Mouse (Mus musculus) heart, postnatal 25 days (tissue): ENCODE results near the gene Olfr1330. TPM values are rescaled to one million over a fixed set of nuclear protein-coding genes. Genes with fewer than 3 reads are reported as not detected.
"Not testable (repeated sequence)": the region's sequence is repeated elsewhere in the genome, so short reads cannot be mapped to it uniquely, and the experiment has no call there.

ENCODE experiments used
- DNase-seq: peaks from one replicate; pipeline ENCODE4 v3.0.0; 2022; ENCODE audit warnings: low spot score
- intact Hi-C: fragments of 180-260 bp; cut with DNase I; formaldehyde crosslinking; loops from one replicate; pipeline ENCODE4 v1.15.1; 2025
- total RNA-seq, 2 experiments: library from RNA; stranded (reverse); gene quantifications; 2 replicates each; pipeline ENCODE4 v1.2.3; 2021

Olfr1330 gene
- total RNA-seq: not detected

DNA sequence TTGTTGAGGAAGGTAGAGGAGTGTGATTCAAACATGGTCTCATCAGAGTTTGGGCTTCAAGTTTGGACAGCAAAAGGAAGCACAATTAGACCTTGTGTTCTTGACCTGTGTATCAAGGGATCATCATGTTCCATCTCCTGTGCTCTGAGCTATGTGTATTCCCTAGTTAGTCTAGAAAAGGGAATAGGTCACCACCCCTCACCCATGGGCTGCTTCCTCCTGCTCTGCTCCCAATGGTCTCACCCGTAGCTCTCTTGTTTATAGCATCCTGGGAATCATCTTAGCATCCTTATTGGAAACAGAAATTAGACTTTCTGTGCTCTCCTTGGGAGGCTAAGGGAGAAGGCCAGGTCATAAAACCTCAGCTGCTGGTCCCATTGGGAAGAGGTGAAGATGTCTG lies at the start of gene Olfr1330:
Gene Olfr1330 (plus strand): TSS at position 301 of the 400 bp plus-strand sequence.
- intact Hi-C loops: no loop called here
- DNase-seq: no peak

DNA sequence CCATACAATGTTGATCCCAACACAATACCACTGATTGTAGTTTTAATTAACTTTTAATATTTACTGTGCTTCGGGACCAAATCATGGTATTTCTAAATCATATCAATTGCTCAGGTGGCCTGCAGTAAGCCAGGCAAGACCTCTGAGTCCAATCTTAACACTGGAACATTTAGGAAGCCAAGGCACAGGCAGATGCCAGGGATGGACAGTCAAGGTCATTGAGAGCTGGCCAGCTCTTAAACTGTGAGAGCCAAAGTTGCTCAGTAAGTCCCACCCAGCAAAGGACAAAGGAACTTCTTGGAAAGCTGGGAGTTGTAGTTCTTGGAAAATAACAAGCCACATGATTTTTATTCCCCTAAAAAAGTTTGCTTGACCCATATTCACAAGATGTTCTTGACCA lies 26.6 kb upstream of the Olfr1330 start:
- no peak for DNase-seq
- intact Hi-C loops: no loop called here

DNA sequence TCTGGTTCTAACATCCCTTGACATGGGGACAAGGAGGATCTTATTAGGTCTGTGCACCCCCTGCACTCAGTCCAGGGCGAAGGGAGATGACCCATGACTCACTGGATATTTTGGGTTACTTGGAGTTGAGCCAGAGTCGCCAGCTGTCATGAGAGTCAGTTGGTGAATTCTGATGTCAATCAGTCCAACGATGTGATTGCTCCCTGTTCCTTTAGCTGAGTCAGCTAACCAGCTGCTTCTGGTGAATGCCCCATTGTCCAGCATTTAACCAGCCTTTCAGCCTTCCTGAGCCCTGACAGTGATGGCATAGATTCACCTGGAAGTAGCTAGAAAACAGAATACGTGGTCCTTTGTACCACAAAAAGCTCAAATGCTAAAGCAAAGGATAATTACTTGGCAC lies 25.7 kb upstream of the Olfr1330 start:
- no peak for DNase-seq
- intact Hi-C loops: no loop called here

DNA sequence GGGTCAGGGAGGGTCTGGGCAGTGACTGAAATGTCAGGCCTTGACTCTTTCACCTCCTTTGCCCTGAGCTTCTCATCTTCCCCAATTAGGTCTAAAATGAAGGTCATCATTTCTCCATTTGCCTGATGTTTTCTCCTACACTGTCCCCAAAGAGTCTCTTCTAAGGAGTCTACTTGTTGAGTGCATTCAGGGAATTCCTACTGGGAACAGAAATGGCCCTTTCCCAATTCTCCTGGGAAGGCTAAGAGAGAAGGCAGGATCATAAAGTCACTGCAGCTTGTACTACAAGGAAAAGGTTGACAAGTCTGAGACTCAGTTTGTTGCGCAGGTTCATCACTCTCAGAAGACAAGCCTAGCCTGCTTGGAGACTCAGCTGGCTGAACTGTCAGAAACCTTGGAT lies 24.0 kb upstream of the Olfr1330 start, which contains the start of gene Olfr1331:
Gene Olfr1331 (plus strand): TSS at position 301 of the 400 bp plus-strand sequence.
- intact Hi-C loops: no loop called here
- no peak for DNase-seq

DNA sequence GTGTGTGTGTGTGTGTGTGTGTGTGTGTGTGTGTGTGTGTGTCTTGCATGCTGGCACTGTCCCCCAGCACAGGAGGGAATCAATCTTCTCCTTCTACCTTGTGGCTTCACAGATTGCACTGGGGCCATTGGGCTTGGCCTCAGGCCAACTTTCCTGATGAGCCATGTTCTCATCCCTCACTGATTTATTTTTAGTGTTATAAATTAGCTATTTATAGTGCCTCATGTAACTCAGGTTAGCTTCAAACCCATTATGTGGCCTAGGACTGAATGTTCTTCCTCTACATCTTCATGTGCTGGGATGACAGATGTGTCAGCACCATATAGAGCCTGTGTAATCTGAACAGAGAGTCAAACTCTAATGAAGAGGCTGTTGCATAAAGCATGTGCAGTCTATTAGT lies 20.8 kb upstream of the Olfr1330 start:
- no peak for DNase-seq

DNA sequence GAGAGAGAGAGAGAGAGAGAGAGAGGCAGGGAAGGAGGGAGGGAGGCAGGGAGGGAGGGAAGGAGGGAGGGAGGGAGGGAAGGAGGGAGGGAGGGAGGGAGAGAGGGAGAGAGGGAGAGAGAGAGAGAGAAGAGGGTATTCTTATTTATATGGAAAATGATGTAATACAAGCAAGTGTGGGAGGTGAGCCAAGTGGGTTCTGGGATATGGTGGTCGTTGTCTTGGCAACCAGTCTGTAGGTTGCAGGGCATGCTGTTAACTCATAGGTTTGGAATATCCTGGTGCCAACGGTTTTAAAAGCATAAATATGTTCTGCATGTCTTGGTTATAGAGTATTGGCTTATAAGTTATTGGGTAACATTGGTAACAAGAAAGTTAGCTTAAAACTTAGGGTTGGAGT lies 13.6 kb downstream of the Olfr1330 start:
- no peak for DNase-seq
- intact Hi-C loops: no loop called here

More for the DNA sequence above, 20.8 kb upstream of the Olfr1330 start:
- intact Hi-C loops: no loop called here

DNA sequence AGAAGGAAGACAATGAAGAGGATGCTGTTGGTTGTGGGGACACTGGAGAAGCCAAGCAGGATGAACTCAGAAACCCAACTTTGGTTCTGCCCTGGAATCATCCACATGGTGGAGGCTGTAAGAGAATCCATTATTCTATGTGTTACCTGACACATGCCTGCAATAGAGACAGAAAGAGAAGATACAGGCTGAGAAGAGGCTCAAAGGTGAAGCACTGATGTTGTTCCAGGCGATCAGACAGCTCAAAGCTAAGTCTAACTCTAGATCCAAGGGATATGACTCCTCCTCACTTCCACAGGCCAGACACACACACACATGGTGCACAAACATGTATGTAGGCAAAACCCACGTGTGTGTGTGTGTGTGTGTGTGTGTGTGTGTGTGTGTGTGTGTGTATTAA lies 29.0 kb downstream of the Olfr1330 start, which contains the start of gene Olfr1329:
Gene Olfr1329 (minus strand): TSS at position 101 of the 400 bp plus-strand sequence.
- DNase-seq, intact Hi-C loops: not testable (repeated sequence)

DNA sequence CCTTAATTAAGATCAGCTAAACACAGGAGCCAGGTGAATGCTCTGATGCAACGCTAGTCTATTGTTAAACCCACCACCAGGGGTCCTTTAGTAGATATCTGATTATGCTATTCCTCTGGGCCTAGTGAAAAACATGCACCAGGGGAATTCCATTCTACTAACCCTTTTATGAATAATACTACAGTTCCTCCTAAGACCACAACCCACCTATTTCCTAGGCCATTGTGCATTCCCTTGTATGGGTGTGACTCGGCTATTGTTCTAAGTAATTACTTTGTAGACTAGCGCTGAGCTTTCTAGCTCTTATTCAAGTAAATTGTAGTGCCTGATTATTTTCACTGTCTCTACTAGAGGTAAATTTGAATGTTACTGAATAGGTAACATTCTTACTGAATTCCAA lies 42.9 kb downstream of the Olfr1330 start:
- intact Hi-C loops, DNase-seq: not testable (repeated sequence)

DNA sequence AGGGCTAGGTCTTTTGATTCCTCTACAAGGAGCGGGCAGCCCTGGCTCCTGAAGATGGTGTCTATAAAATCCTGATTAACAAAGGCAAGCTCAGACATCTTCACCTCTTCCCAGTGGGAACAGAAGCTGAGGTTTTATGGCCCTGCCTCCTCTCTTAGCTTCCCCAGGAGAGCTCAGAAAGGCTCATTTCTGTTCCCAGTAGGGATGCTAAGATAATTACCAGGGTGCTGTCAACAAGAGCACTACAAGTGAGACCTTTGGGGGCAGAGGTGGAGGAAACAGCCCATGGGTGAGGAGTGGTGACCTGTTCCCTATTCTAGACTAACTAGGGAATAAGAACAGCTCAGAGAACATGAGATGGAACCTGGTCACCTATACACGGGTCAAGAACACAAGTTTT lies 50.1 kb downstream of the Olfr1330 start, which contains the start of gene Olfr1328:
Gene Olfr1328 (minus strand): TSS at position 101 of the 400 bp plus-strand sequence.
- intact Hi-C loops: no loop called here
- no peak for DNase-seq

Other genes starting within 250 kb of the Olfr1330 start
- gene Olfr62, start 229.6 kb upstream of the Olfr1330 start, total RNA-seq: not detected
- not detected for gene Olfr1342, start 195.8 kb upstream of the Olfr1330 start, total RNA-seq
- not detected for gene Olfr1341, start 185.1 kb upstream of the Olfr1330 start, total RNA-seq
- gene Olfr1340, start 168.5 kb upstream of the Olfr1330 start, total RNA-seq: not detected
- gene Olfr1339, start 156.4 kb upstream of the Olfr1330 start, total RNA-seq: not detected
- not detected for gene Olfr1338, start 129.9 kb upstream of the Olfr1330 start, total RNA-seq
- gene Olfr1337, start 106.0 kb upstream of the Olfr1330 start, total RNA-seq: not detected
- gene Olfr1335, start 78.7 kb upstream of the Olfr1330 start, total RNA-seq: not detected
- gene Olfr1333, start 52.3 kb upstream of the Olfr1330 start, total RNA-seq: not detected
- not detected for gene Olfr1331, start 23.9 kb upstream of the Olfr1330 start, total RNA-seq
- not detected for gene Olfr1329, start 28.9 kb downstream of the Olfr1330 start, total RNA-seq
- not detected for gene Olfr1328, start 50.0 kb downstream of the Olfr1330 start, total RNA-seq
- under 1 TPM; 0.18 to 0.34 TPM for gene Lao1, start 73.0 kb downstream of the Olfr1330 start, total RNA-seq
- 1 to 10 TPM; 7.3 to 8.0 TPM for gene Slc2a1, start 220.1 kb downstream of the Olfr1330 start, total RNA-seq